15 mouse cellular contexts compared by ENCODE assay signal in the genomic region with DNA sequence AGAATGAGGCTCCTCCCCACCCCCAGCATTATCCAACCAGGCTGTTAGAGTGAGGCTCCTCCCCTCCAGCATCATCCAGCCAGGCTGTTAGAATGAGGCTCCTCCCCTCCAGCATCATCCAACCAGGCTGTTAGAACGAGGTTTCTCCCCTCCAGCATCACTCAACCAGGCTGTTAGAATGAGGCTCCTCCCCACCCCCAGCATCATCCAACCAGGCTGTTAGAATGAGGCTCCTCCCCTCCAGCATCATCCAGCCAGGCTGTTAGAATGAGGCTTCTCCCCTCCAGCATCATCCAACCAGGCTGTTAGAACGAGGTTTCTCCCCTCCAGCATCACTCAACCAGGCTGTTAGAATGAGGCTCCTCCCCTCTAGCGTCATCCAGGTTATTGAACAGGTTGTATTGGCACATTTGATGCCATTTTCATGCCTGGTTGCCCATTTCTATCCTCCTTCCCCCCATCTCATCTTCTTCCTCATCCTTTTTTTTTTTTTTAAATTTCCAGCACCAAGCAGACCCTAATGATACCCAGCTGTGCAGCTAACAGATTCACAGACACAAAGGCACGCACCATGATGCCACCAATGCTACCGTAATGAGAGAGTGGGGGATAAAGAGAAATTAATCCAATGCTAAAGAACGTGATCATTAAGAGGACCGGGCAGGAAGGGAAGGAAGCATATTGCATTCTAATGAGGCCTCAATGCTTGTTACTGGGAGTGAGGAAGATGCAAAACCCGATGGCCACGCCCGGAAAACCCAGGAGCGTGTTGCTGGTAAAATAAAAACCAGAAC. TPM values are rescaled to one million over a fixed set of nuclear protein-coding genes. Genes with fewer than 3 reads are reported as not detected.
DNase-seq lines count a peak whose midpoint lies in the region; ATAC-seq and TF ChIP-seq lines count a peak whose summit lies in the region.
"Had no signal": no experiment of that assay in that cellular context is flagged by ENCODE, and none has a peak within 500 bp of the region (broad histone marks: within the 10 kb centered on the region; RNA-seq: fewer than 3 reads in every experiment).

No protein-coding gene starts in this region.

- 74% methylated on average over 11 of the region's 11 CpGs for WGBS in hindbrain, embryonic 12.5 days
- WGBS in hindbrain, embryonic 11.5 days: 76% methylated on average over 11 of the region's 11 CpGs
- WGBS in hindbrain, postnatal 0 days: 62% methylated on average over 11 of the region's 11 CpGs
- 70% methylated on average over 11 of the region's 11 CpGs for WGBS in liver, embryonic 11.5 days

- no peaks in the 10 kb centered on the region for H3K36me3 ChIP-seq in hindbrain, embryonic 12.5 days
- no peaks in the 10 kb centered on the region for H3K36me3 ChIP-seq in hindbrain, embryonic 11.5 days (ENCODE audit: control insufficient read depth, insufficient read depth, low read length)
- H3K36me3 ChIP-seq in E14TG2a.4 (ENCODE audit: insufficient read depth, low read length): no peaks in the 10 kb centered on the region
- H3K36me3 ChIP-seq in hindbrain, postnatal 0 days (ENCODE audit: insufficient read depth, low read length): no peaks in the 10 kb centered on the region
- H3K36me3 ChIP-seq in liver, embryonic 11.5 days (ENCODE audit: control insufficient read depth, insufficient read depth, low read length): no peaks in the 10 kb centered on the region
- H3K36me3 ChIP-seq: embryonic facial prominence, embryonic 10.5 days had no signal

- H3K9me3 ChIP-seq in hindbrain, embryonic 12.5 days (replicated peaks): no peaks in the 10 kb centered on the region
- H3K9me3 ChIP-seq in hindbrain, embryonic 11.5 days (ENCODE audit: control insufficient read depth, low read length): no peaks in the 10 kb centered on the region
- peaks cover 5% of the 10 kb centered on the region for H3K9me3 ChIP-seq in E14TG2a.4 (ENCODE audit: low read length)
- H3K9me3 ChIP-seq in hindbrain, postnatal 0 days (ENCODE audit: low read length): no peaks in the 10 kb centered on the region
- H3K9me3 ChIP-seq in liver, embryonic 11.5 days (ENCODE audit: control insufficient read depth, low read length): no peaks in the 10 kb centered on the region

- H3K9ac ChIP-seq in hindbrain, embryonic 12.5 days: no peak overlapping the region
- no peak overlapping the region for H3K9ac ChIP-seq in hindbrain, embryonic 11.5 days (ENCODE audit: low read depth, low read length)
- H3K9ac ChIP-seq in hindbrain, postnatal 0 days (replicated peaks; ENCODE audit: low read length): no peak overlapping the region
- no peak overlapping the region for H3K9ac ChIP-seq in liver, embryonic 11.5 days (ENCODE audit: low read depth, low read length)

- no peak for ATAC-seq in hindbrain, embryonic 12.5 days (ENCODE audit: low FRiP score)
- no peak for ATAC-seq in hindbrain, embryonic 11.5 days (ENCODE audit: low FRiP score)
- 0 out of 2 replicates have a peak, but pooled peaks have one; percentile 19 for ATAC-seq in erythroid progenitor cell, adult 5-6 weeks (replicated peaks; ENCODE audit: low FRiP score, poor library complexity, severe bottlenecking)
- ATAC-seq in hindbrain, postnatal 0 days: peak; percentile 53
- no peak for ATAC-seq in granulocyte monocyte progenitor cell, adult 5-6 weeks (replicated peaks; ENCODE audit: poor library complexity, severe bottlenecking)
- ATAC-seq in liver, embryonic 11.5 days (replicated peaks; ENCODE audit: low FRiP score): no peak

- H3K27ac ChIP-seq in hindbrain, embryonic 12.5 days: peak overlapping the region; percentile 23; the same call in 1 of the 2 replicates
- no peak overlapping the region for H3K27ac ChIP-seq in hindbrain, embryonic 11.5 days (ENCODE audit: low read depth, low read length)
- no peak overlapping the region for H3K27ac ChIP-seq in hindbrain, postnatal 0 days
- no peak overlapping the region for H3K27ac ChIP-seq in liver, embryonic 11.5 days (ENCODE audit: low read depth, low read length)
- H3K27ac ChIP-seq: embryonic facial prominence, embryonic 10.5 days had no signal

- no peak overlapping the region for H3K4me3 ChIP-seq in hindbrain, embryonic 12.5 days
- H3K4me3 ChIP-seq in hindbrain, embryonic 11.5 days (ENCODE audit: low read depth, low read length): no peak overlapping the region
- H3K4me3 ChIP-seq in E14TG2a.4 (replicated peaks; ENCODE audit: low read length): peak overlapping the region; percentile 20; the same call in 1 of the 2 replicates
- no peak overlapping the region for H3K4me3 ChIP-seq in hindbrain, postnatal 0 days (ENCODE audit: low read length)
- H3K4me3 ChIP-seq in liver, embryonic 11.5 days (ENCODE audit: low read depth, low read length): no peak overlapping the region
- H3K4me3 ChIP-seq: embryonic facial prominence, embryonic 10.5 days had no signal

- H3K27me3 ChIP-seq in hindbrain, embryonic 12.5 days: no peaks in the 10 kb centered on the region
- H3K27me3 ChIP-seq in hindbrain, embryonic 11.5 days (ENCODE audit: control insufficient read depth, insufficient read depth, low read length): no peaks in the 10 kb centered on the region
- peaks cover 31% of the 10 kb centered on the region for H3K27me3 ChIP-seq in E14TG2a.4 (ENCODE audit: insufficient read depth, low read length)
- H3K27me3 ChIP-seq in hindbrain, postnatal 0 days (ENCODE audit: insufficient read depth, low read length): no peaks in the 10 kb centered on the region
- no peaks in the 10 kb centered on the region for H3K27me3 ChIP-seq in liver, embryonic 11.5 days (replicated peaks; ENCODE audit: control insufficient read depth, insufficient read depth, low read length)
- H3K27me3 ChIP-seq: CH12.LX had no signal

- H3K4me1 ChIP-seq in hindbrain, embryonic 12.5 days: peaks cover 11% of the 10 kb centered on the region
- no peaks in the 10 kb centered on the region for H3K4me1 ChIP-seq in hindbrain, embryonic 11.5 days (replicated peaks; ENCODE audit: control insufficient read depth, insufficient read depth, low read length)
- H3K4me1 ChIP-seq in E14TG2a.4 (replicated peaks; ENCODE audit: low read depth, low read length): peaks cover 24% of the 10 kb centered on the region
- 0 out of 2 replicates have a peak, but pooled peaks cover 4% of the 10 kb centered on the region for H3K4me1 ChIP-seq in hindbrain, postnatal 0 days (ENCODE audit: insufficient read depth, low read length)
- no peaks in the 10 kb centered on the region for H3K4me1 ChIP-seq in liver, embryonic 11.5 days (replicated peaks; ENCODE audit: control insufficient read depth, insufficient read depth, low read length)

- DNase-seq in hindbrain, embryonic 11.5 days (ENCODE audit: low spot score): no peak
- DNase-seq in hindbrain, postnatal 0 days (ENCODE audit: low spot score): peak; percentile 22
- DNase-seq in spleen, postnatal 4 days (ENCODE audit: low spot score in 2 of 2): no peak
- DNase-seq in liver, embryonic 11.5 days (ENCODE audit: low spot score): no peak
- DNase-seq: cerebellum, postnatal 36 days; gastrocnemius, postnatal 25 days; heart, postnatal 14 days; lung, adult 2 months; right cerebral cortex, postnatal 25 days had no signal

- TF ChIP-seq CTCF in E14TG2a.4 (conservative IDR thresholded peaks at IDR 0.05; ENCODE audit: low read length): no peak
- TF ChIP-seq CTCF in hindbrain, postnatal 0 days (IDR thresholded peaks at IDR 0.05; ENCODE audit: low read depth): no peak

- no peak overlapping the region for H3K4me2 ChIP-seq in hindbrain, embryonic 12.5 days (replicated peaks)
- no peak overlapping the region for H3K4me2 ChIP-seq in hindbrain, embryonic 11.5 days (replicated peaks; ENCODE audit: low read depth, low read length)
- H3K4me2 ChIP-seq in hindbrain, postnatal 0 days (ENCODE audit: low read depth, low read length): no peak overlapping the region
- H3K4me2 ChIP-seq in liver, embryonic 11.5 days: no peak overlapping the region

RNA-seq across cellular contexts. Expression of gene Kazn, which starts 35.4 kb away (rescaled TPM):
- polyA plus RNA-seq in hindbrain, embryonic 12.5 days (2016; fragmentation: Nextera tagmentation; extraction: Ambion mirVana): 20.6 and 22.4 TPM in 2 replicates
- polyA plus RNA-seq in hindbrain, embryonic 11.5 days (2014; fragmentation: Nextera tagmentation; extraction: Ambion mirVana): 11.3 and 11.8 TPM in 2 replicates
- not detected in 2 replicates for total RNA-seq in erythroid progenitor cell, adult 5-6 weeks (2015; ENCODE audit: low replicate concordance)
- not detected in 2 replicates for total RNA-seq in erythroid progenitor cell, adult 5-6 weeks (2017; ENCODE audit: low replicate concordance)
- total RNA-seq in hindbrain, postnatal 0 days (2014; rRNA removed): 74.3 and 78.3 TPM in 2 replicates
- 19.3 and 20.9 TPM in 2 replicates for polyA plus RNA-seq in hindbrain, postnatal 0 days (2015; fragmentation: Nextera tagmentation; extraction: Ambion mirVana)
- 1.1 TPM in 1 of 2 replicates, not detected in the other for total RNA-seq in granulocyte monocyte progenitor cell, adult 5-6 weeks (2014; fragmentation: Nextera tagmentation)
- 0.09 and 3.5 TPM in 2 replicates for total RNA-seq in granulocyte monocyte progenitor cell, adult 5-6 weeks (2017)
- polyA plus RNA-seq in liver, embryonic 11.5 days (2014; fragmentation: Nextera tagmentation; extraction: Ambion mirVana): 4.0 and 4.4 TPM in 2 replicates

Comparison
In these comparisons a context has a peak if more than half of its experiments do, and no peak if none do; other contexts are left out.
1. ATAC-seq: peak in erythroid progenitor cell, adult 5-6 weeks (single experiment) and hindbrain, postnatal 0 days (single experiment); none in hindbrain, embryonic 12.5 days (single experiment), hindbrain, embryonic 11.5 days (single experiment), granulocyte monocyte progenitor cell, adult 5-6 weeks (single experiment) and liver, embryonic 11.5 days (single experiment).